Mouse (Mus musculus): Measurements from ENCODE around the gene Abi2.
"Not testable (repeated sequence)": the region's sequence is repeated elsewhere in the genome, so short reads cannot be mapped to it uniquely, and the experiment has no call there.

Abi2 gene

GRCm38 (mm10) chr1:60409168-60409828 is at the start of gene Abi2:
Gene Abi2, plus strand, starts transcription at chr1:60409619.
- peak; percentile 98 for DNase-seq

GRCm38 (mm10) chr1:60361626-60362025 is 47.8 kb upstream of the Abi2 start:
- DNase-seq: no peak

- no peak for DNase-seq
These were observed 32.9 kb upstream of the Abi2 start for GRCm38 (mm10) chr1:60376556-60376955.

- DNase-seq: no peak
These were observed 27.5 kb upstream of the Abi2 start for GRCm38 (mm10) chr1:60381910-60382309.

GRCm38 (mm10) chr1:60404848-60405247 is 4.6 kb upstream of the Abi2 start:
- peak; percentile 15 for DNase-seq

- no peak for DNase-seq
These were observed 785 bp upstream of the Abi2 start for GRCm38 (mm10) chr1:60408501-60409167.

- peak; percentile 32 for DNase-seq
These were observed 754 bp downstream of the Abi2 start for GRCm38 (mm10) chr1:60409928-60410817.

GRCm38 (mm10) chr1:60416724-60417123 is 7.3 kb downstream of the Abi2 start:
- DNase-seq: no peak

GRCm38 (mm10) chr1:60423882-60424281 is 14.5 kb downstream of the Abi2 start:
- DNase-seq: no peak

- no peak for DNase-seq
These were observed 18.9 kb downstream of the Abi2 start for GRCm38 (mm10) chr1:60428341-60428740.

GRCm38 (mm10) chr1:60428932-60429331 is 19.5 kb downstream of the Abi2 start:
- DNase-seq: peak; percentile 27

GRCm38 (mm10) chr1:60431531-60431930 is 22.1 kb downstream of the Abi2 start:
- no peak for DNase-seq

GRCm38 (mm10) chr1:60432497-60432896 is 23.1 kb downstream of the Abi2 start:
- DNase-seq: no peak

GRCm38 (mm10) chr1:60441438-60441837 is 32.0 kb downstream of the Abi2 start:
- not testable (repeated sequence) for DNase-seq

- peak; percentile 5 for DNase-seq
These were observed 37.6 kb downstream of the Abi2 start for GRCm38 (mm10) chr1:60447067-60447466.

- no peak for DNase-seq
These were observed 40.5 kb downstream of the Abi2 start for GRCm38 (mm10) chr1:60449896-60450295.

- DNase-seq: no peak
These were observed 51.2 kb downstream of the Abi2 start for GRCm38 (mm10) chr1:60460623-60461022.

GRCm38 (mm10) chr1:60469491-60469890 is 60.1 kb downstream of the Abi2 start:
- DNase-seq: no peak

GRCm38 (mm10) chr1:60470541-60470940 is 61.1 kb downstream of the Abi2 start:
- DNase-seq: no peak

- no peak for DNase-seq
These were observed 72.1 kb downstream of the Abi2 start for GRCm38 (mm10) chr1:60481561-60481960.

- DNase-seq: no peak
These were observed 73.5 kb downstream of the Abi2 start for GRCm38 (mm10) chr1:60482881-60483280.

GRCm38 (mm10) chr1:60485649-60486048 is 76.2 kb downstream of the Abi2 start:
- no peak for DNase-seq

- DNase-seq: no peak
These were observed 79.2 kb downstream of the Abi2 start for GRCm38 (mm10) chr1:60488635-60489034.

GRCm38 (mm10) chr1:60489660-60490059 is 80.2 kb downstream of the Abi2 start:
- DNase-seq: no peak
